Mouse (Mus musculus) myocyte (in vitro differentiated cells): ENCODE results near the gene Slc4a1. TPM values are rescaled to one million over a fixed set of nuclear protein-coding genes. Genes with fewer than 3 reads are reported as not detected.

ENCODE experiments used
- H3K27me3 ChIP-seq: one replicate; pipeline ENCODE4 v1.6.1; 2011; ENCODE audit not compliant: control insufficient read depth, insufficient read depth, insufficient read length
- H3K36me3 ChIP-seq: one replicate; pipeline ENCODE4 v1.6.1; 2011; ENCODE audit not compliant: control insufficient read depth, insufficient read depth
- H3K4me2 ChIP-seq: one replicate; pipeline ENCODE4 v1.6.1; 2011; ENCODE audit warnings: low read depth, control low read depth
- H3K4me3 ChIP-seq: one replicate; pipeline ENCODE4 v1.5.1; 2011; ENCODE audit warnings: mild to moderate bottlenecking, control low read depth, moderate library complexity
- H3K79me2 ChIP-seq: one replicate; pipeline ENCODE4 v1.6.1; 2011; ENCODE audit not compliant: control insufficient read depth, insufficient read depth
- H3ac ChIP-seq: one replicate; pipeline ENCODE4 v1.6.1; 2011; ENCODE audit not compliant: control insufficient read depth, insufficient read length
- CEBPB ChIP-seq: IDR thresholded peaks from 2 replicates; pipeline ENCODE4 v1.6.1; 2011; ENCODE audit warnings: mild to moderate bottlenecking, moderate library complexity; ENCODE audit not compliant: poor library complexity, insufficient read depth, severe bottlenecking
- E2F4 ChIP-seq: IDR thresholded peaks from one replicate; pipeline ENCODE4 v1.6.1; 2011; ENCODE audit warnings: mild to moderate bottlenecking, control low read depth, moderate library complexity; ENCODE audit not compliant: insufficient read depth
- MAX ChIP-seq: IDR thresholded peaks from one replicate; pipeline ENCODE4 v1.6.1; 2011; ENCODE audit warnings: low read depth, mild to moderate bottlenecking, control low read depth
- MYOD1 ChIP-seq, 3 experiments: IDR thresholded peaks; one replicate each; pipeline ENCODE4 v1.6.1; 2011; ENCODE audit warnings: control low read depth in 2 of 3, low read depth in 2 of 3, mild to moderate bottlenecking in 2 of 3, moderate library complexity in 1 of 3; ENCODE audit not compliant: insufficient read length in 2 of 3, control insufficient read depth in 1 of 3
- MYOG ChIP-seq, 3 experiments: IDR thresholded peaks; one replicate each; pipeline ENCODE4 v1.6.1; 2011; ENCODE audit warnings: control low read depth in 2 of 3, low read depth in 2 of 3, mild to moderate bottlenecking in 2 of 3; ENCODE audit not compliant: insufficient read length in 2 of 3, control insufficient read depth in 1 of 3, insufficient read depth in 1 of 3
- POLR2A ChIP-seq: IDR thresholded peaks from one replicate; pipeline ENCODE4 v1.6.1; 2011; ENCODE audit warnings: low read depth, mild to moderate bottlenecking, control low read depth, moderate library complexity; ENCODE audit not compliant: insufficient read length
- POLR2AphosphoS2 ChIP-seq: IDR thresholded peaks from one replicate; pipeline ENCODE4 v1.6.1; 2011; ENCODE audit warnings: low read depth, control low read depth; ENCODE audit not compliant: insufficient read length
- REST ChIP-seq: IDR thresholded peaks from one replicate; pipeline ENCODE4 v1.6.1; 2011; ENCODE audit warnings: mild to moderate bottlenecking, control low read depth, moderate library complexity; ENCODE audit not compliant: insufficient read depth, insufficient read length
- SRF ChIP-seq: IDR thresholded peaks from one replicate; pipeline ENCODE4 v1.6.1; 2011; ENCODE audit warnings: low read depth; ENCODE audit not compliant: control insufficient read depth, insufficient read length
- TCF12 ChIP-seq: IDR thresholded peaks from one replicate; pipeline ENCODE4 v1.6.1; 2011; ENCODE audit warnings: mild to moderate bottlenecking, control low read depth; ENCODE audit not compliant: poor library complexity, insufficient read depth, severe bottlenecking
- TCF3 ChIP-seq: IDR thresholded peaks from one replicate; pipeline ENCODE4 v1.6.1; 2011; ENCODE audit warnings: low read depth, control low read depth; ENCODE audit not compliant: insufficient read length
- USF1 ChIP-seq: IDR thresholded peaks from one replicate; pipeline ENCODE4 v1.6.1; 2011; ENCODE audit warnings: low read depth, mild to moderate bottlenecking, control low read depth, moderate library complexity
- polyA plus RNA-seq: library from polyadenylated mRNA; unstranded; fragments of >200 nt; fragmentation: generic; extraction: Trizol; gene quantifications from one replicate; pipeline ENCODE4 v1.2.1, GENCODE M21; 2012; ENCODE audit warnings: missing spikeins

Slc4a1 gene
- polyA plus RNA-seq, 1 experiment, result not detected

GRCm38 (mm10) chr11:102321931-102322330 lies 44.1 kb downstream of the Slc4a1 start:
- Histone ChIP-seq H3K4me2 (no peak overlapping the region), H3K4me3 (no peak overlapping the region), H3K79me2 (peaks cover 5% of the 10 kb centered on the region), H3K27me3 (peaks cover 9% of the 10 kb centered on the region), H3ac (no peak overlapping the region), H3K36me3 (no peaks in the 10 kb centered on the region)
- TF ChIP-seq POLR2AphosphoS2 (peak; percentile 19), MYOG (IDR thresholded peaks at IDR 0.05; ENCODE audit: control insufficient read depth in 1 of 3, insufficient read depth in 1 of 3, insufficient read length in 2 of 3, low read depth in 2 of 3) (no peak)

GRCm38 (mm10) chr11:102320686-102321005 lies 45.4 kb downstream of the Slc4a1 start:
- H3K4me2 ChIP-seq, result peak overlapping the region; percentile 89
- H3K4me3 ChIP-seq, result peak overlapping the region; percentile 75
- H3ac ChIP-seq, result peak overlapping the region; percentile 98
- H3K36me3 ChIP-seq, result no peaks in the 10 kb centered on the region
- H3K27me3 ChIP-seq, result no peaks in the 10 kb centered on the region
- TF ChIP-seq POLR2A, result peak; percentile 55
- TF ChIP-seq MYOD1 (IDR thresholded peaks at IDR 0.05; ENCODE audit: control insufficient read depth in 1 of 3, insufficient read length in 2 of 3, low read depth in 2 of 3), result no peak
- peak; percentile 81 for TF ChIP-seq POLR2AphosphoS2
- TF ChIP-seq USF1, result no peak
- TF ChIP-seq MAX, result no peak
- peaks cover 14% of the 10 kb centered on the region for H3K79me2 ChIP-seq

- peak overlapping the region; percentile 98 for H3ac ChIP-seq
- no peak for TF ChIP-seq TCF3
- peak; percentile 73 for TF ChIP-seq POLR2AphosphoS2
- peak; percentile 71 for TF ChIP-seq POLR2A
- no peak for TF ChIP-seq MAX
- TF ChIP-seq USF1, result no peak
- no peak for TF ChIP-seq E2F4
- TF ChIP-seq TCF12, result no peak
- H3K79me2 ChIP-seq, result peaks cover 17% of the 10 kb centered on the region
- peak overlapping the region; percentile 89 for H3K4me2 ChIP-seq
- no peaks in the 10 kb centered on the region for H3K36me3 ChIP-seq
- no peaks in the 10 kb centered on the region for H3K27me3 ChIP-seq
- H3K4me3 ChIP-seq, result peak overlapping the region; percentile 75
Observed at GRCm38 (mm10) chr11:102319941-102320685, 45.9 kb downstream of the Slc4a1 start.

DNA sequence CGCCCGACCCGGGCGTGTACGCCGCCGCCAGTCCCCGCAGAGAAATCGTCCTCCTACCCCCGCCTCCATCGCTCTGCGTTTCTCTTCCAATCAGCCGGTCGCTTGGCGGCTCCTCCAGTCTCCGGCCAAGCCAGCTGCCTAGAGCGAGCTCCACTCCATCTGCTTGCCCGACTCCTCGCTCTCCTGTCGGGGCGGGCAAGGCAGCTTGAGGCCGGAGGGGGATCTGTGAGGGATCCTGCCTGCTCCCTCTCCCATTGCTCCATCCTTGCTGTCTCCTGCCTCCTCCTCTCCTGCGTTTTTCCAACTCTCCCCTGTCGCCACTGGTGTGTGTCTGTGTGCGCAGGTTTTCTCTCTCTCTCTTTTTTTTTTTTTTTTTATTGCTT lies 46.6 kb downstream of the Slc4a1 start, which contains the start of gene Ubtf:
Gene Ubtf (minus strand): TSS at position 333 of the 383 bp plus-strand sequence.
- Histone ChIP-seq H3K79me2 (peaks cover 22% of the 10 kb centered on the region), H3K36me3 (peaks cover under 1% of the 10 kb centered on the region), H3ac (peak within 1 kb of the TSS; percentile 98), H3K27me3 (no peaks in the 10 kb centered on the region), H3K4me3 (peak within 1 kb of the TSS; percentile 75), H3K4me2 (peak within 1 kb of the TSS; percentile 89)
- TF ChIP-seq MYOG (IDR thresholded peaks at IDR 0.05; ENCODE audit: control insufficient read depth in 1 of 3, insufficient read depth in 1 of 3, insufficient read length in 2 of 3, low read depth in 2 of 3) (peak in 1 of 3 experiments; percentile 53), MYOD1 (IDR thresholded peaks at IDR 0.05; ENCODE audit: control insufficient read depth in 1 of 3, insufficient read length in 2 of 3, low read depth in 2 of 3) (peak in 1 of 3 experiments; percentile 48), POLR2AphosphoS2 (peak; percentile 92), REST (no peak), POLR2A (peak; percentile 75)

DNA sequence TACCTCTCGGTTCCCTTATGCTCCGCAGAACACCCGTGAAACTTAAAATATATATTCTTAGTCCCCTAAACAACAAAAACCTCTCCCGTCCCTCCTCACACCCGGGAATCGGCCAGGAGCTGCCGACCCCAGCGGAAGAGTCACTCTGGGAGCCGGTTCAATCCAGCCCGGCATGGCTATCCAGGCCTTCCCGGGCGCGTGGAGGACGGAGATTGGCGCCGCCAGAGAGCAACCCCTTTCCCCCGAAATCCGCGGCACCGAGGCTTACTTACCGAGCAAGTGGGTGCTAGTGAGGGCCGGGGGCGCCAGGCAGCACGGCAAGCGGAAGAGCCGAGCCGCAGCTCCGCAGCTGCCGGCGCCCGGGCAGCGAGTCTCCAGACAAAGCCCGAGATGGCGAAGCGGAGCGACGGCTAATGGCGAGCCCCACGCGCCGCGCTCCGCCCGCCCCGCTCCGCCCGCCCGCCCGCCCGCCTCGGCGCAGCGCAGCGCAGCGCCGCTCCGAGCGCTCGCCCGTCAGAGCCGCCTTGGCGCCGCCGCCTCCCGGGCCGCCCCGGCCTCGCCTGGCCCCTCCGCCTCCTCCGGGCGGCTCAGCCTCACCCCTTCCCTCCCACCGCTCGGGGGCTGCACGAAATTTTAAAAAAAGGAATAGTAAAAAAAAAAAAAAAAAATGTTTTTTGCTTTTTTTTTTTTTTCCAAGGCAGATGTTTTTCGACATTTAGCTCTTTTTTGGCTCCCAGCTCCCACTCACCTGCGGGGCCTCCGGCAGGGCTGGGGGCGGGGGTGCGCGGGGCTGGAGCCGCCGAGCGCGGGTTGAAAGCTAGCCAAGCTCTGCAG lies 47.2 kb downstream of the Slc4a1 start:
- peaks cover 7% of the 10 kb centered on the region for H3K36me3 ChIP-seq
- no peaks in the 10 kb centered on the region for H3K27me3 ChIP-seq
- peaks cover 22% of the 10 kb centered on the region for H3K79me2 ChIP-seq
- H3ac ChIP-seq, result peak overlapping the region; percentile 98
- TF ChIP-seq USF1, result no peak
- TF ChIP-seq CEBPB, result no peak
- no peak for TF ChIP-seq MYOD1 (IDR thresholded peaks at IDR 0.05; ENCODE audit: control insufficient read depth in 1 of 3, insufficient read length in 2 of 3, low read depth in 2 of 3)
- no peak for TF ChIP-seq MAX
- TF ChIP-seq REST, result no peak
- TF ChIP-seq TCF3, result no peak
- peak; percentile 89 for TF ChIP-seq POLR2AphosphoS2
- TF ChIP-seq SRF, result no peak
- TF ChIP-seq POLR2A, result peak; percentile 68
- TF ChIP-seq E2F4, result no peak
- H3K4me3 ChIP-seq, result peak overlapping the region; percentile 75
- H3K4me2 ChIP-seq, result peak overlapping the region; percentile 89
